In the genomic region with DNA sequence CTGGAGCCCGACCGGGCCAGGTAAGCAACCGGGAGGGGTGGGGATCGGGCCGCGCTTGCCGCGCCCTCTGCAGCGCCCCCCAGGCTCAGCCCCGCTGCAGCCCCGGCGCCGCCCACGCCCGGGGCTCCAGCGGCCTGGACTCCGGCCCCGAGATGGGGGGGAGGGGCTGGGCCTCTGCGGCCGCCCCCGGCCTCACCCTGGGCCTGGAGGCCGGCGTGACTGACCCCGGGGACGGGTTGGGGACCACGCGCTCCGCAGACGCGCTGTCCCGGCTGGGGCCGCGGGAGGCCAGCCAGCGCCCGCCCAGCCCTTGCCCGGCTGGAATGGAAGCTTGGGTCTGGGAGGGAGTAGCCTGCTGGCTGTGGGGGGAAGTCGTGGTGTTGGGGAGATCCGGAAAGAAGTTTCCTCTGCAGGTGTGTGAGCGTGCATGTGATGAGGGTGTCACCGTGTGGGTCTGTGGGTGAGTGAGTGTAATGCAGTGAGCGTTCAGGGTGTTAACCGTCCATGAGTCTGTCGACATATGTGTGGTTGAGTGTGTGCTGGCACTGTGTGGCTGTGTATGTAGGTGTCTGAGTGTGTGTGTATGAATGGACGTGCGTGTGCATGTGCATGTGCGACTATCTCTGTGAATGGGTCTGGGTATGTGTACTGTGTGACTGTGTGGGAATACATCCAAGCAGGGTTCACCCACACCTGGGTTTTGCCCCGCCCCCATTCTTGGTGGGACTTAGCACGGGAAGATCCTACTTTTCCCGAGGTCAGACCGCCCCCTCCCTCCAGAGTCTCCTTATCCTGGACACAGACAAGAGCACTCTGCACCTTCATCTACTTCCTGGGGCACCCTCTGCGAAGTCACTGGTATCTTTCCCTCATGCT, we compare ENCODE assay signal across 8 mouse cellular contexts. TPM values are rescaled to one million over a fixed set of nuclear protein-coding genes. Genes with fewer than 3 reads are reported as not detected.
DNase-seq lines count a peak whose midpoint lies in the region; ATAC-seq and TF ChIP-seq lines count a peak whose summit lies in the region.

No protein-coding gene starts in this region.

- peak overlapping the region; percentile 71 for H3K9ac ChIP-seq in ES-E14 (ENCODE audit: insufficient read depth, low read depth, low read length, poor library complexity, severe bottlenecking)
- H3K9ac ChIP-seq in midbrain, embryonic 16.5 days (ENCODE audit: low read depth, low read length) = peak overlapping the region; percentile 97

- H3K27ac ChIP-seq in layer of hippocampus, adult 2 months = peak overlapping the region; percentile 96
- no peak overlapping the region for H3K27ac ChIP-seq in ES-E14 (ENCODE audit: insufficient read depth, low read depth, low read length, poor library complexity, severe bottlenecking)
- peak overlapping the region; percentile 73 for H3K27ac ChIP-seq in heart, embryonic 10.5 days
- peak overlapping the region; percentile 83 for H3K27ac ChIP-seq in midbrain, embryonic 16.5 days (ENCODE audit: low read length)

- H3K9me3 ChIP-seq in ES-E14 (ENCODE audit: control insufficient read depth, insufficient read depth, low read depth, low read length) = no peaks in the 10 kb centered on the region
- H3K9me3 ChIP-seq in heart, embryonic 10.5 days = no peaks in the 10 kb centered on the region
- 0 out of 2 replicates have a peak, but pooled peaks cover 2% of the 10 kb centered on the region for H3K9me3 ChIP-seq in midbrain, embryonic 16.5 days (replicated peaks; ENCODE audit: control insufficient read depth, low read length, poor library complexity, severe bottlenecking)

- in situ Hi-C loops in ES-E14 (cut with MboI; ENCODE audit: low sequenced_read_pairs in 2 of 2, unreplicated experiment in 2 of 2) = no loop called here

- H3K4me3 ChIP-seq in layer of hippocampus, adult 2 months = peak overlapping the region; percentile 81
- peak overlapping the region; percentile 81 to 88 for H3K4me3 ChIP-seq in ES-E14 (ENCODE audit: insufficient read depth in 1 of 2, low read depth in 1 of 2, low read length in 2 of 2, poor library complexity in 1 of 2, severe bottlenecking in 1 of 2)
- H3K4me3 ChIP-seq in heart, embryonic 10.5 days = peak overlapping the region; percentile 88
- H3K4me3 ChIP-seq in midbrain, embryonic 16.5 days (ENCODE audit: low read depth, low read length) = peak overlapping the region; percentile 95

- H3K4me2 ChIP-seq in midbrain, embryonic 16.5 days (ENCODE audit: low read length) = peak overlapping the region; percentile 95

- TF ChIP-seq CTCF in layer of hippocampus, adult 2 months (conservative IDR thresholded peaks at IDR 0.05) = no peak; the same call in 1 of the 2 replicates

- peaks cover 70% of the 10 kb centered on the region for H3K27me3 ChIP-seq in heart, embryonic 10.5 days (ENCODE audit: insufficient read depth, poor library complexity, severe bottlenecking)
- H3K27me3 ChIP-seq in midbrain, embryonic 16.5 days (ENCODE audit: control insufficient read depth, insufficient read depth, low read depth, low read length) = no peaks in the 10 kb centered on the region

- no peak for DNase-seq in layer of hippocampus, adult 2 months (ENCODE audit: low spot score in 2 of 2)
- DNase-seq in layer of hippocampus, postnatal 14 days (ENCODE audit: low spot score in 2 of 2) = no peak
- DNase-seq in ES-E14 (ENCODE audit: low read depth, low spot score) = no peak
- peak; percentile 77 for DNase-seq in cerebellum, adult 9-10 months
- DNase-seq in heart, embryonic 10.5 days (ENCODE audit: low spot score) = no peak
- peak; percentile 36 for DNase-seq in kidney, postnatal 14 days
- no peak for DNase-seq in gastrocnemius, postnatal 25 days

- peaks cover 2 to 22% of the 10 kb centered on the region in 2 experiments; a peak in 3 of 4 replicates for H3K4me1 ChIP-seq in ES-E14 (ENCODE audit: control insufficient read depth in 2 of 2, insufficient read depth in 2 of 2, low read length in 2 of 2, poor library complexity in 1 of 2)
- H3K4me1 ChIP-seq in heart, embryonic 10.5 days = peaks cover 19% of the 10 kb centered on the region
- peaks cover 47% of the 10 kb centered on the region for H3K4me1 ChIP-seq in midbrain, embryonic 16.5 days (ENCODE audit: control insufficient read depth, insufficient read depth, low read length)

- WGBS in heart, embryonic 10.5 days = 3% methylated on average over 49 of the region's 51 CpGs
- 3% methylated on average over 41 of the region's 51 CpGs for WGBS in midbrain, embryonic 16.5 days

- no peaks in the 10 kb centered on the region for H3K36me3 ChIP-seq in ES-E14 (ENCODE audit: control insufficient read depth, insufficient read depth, low read length, poor library complexity, severe bottlenecking)
- H3K36me3 ChIP-seq in heart, embryonic 10.5 days = no peaks in the 10 kb centered on the region
- no peaks in the 10 kb centered on the region for H3K36me3 ChIP-seq in midbrain, embryonic 16.5 days (ENCODE audit: control insufficient read depth, insufficient read depth, low read length)

- peak; percentile 59 for ATAC-seq in midbrain, embryonic 16.5 days

TF ChIP-seq in ES-E14, 5 proteins besides CTCF, POLR2A, EP300 and RAD21:
- TF ChIP-seq CHD2 (IDR thresholded peaks at IDR 0.05; ENCODE audit: low read depth, low read length) = no peak

RNA-seq across cellular contexts. Expression of gene Dlgap3, which starts 0.6 kb away (rescaled TPM):
- 100 to 1,000 TPM; 283 to 292 TPM for total RNA-seq in layer of hippocampus, adult 2 months (2021)
- 100 to 1,000 TPM; 283 TPM for total RNA-seq in layer of hippocampus, postnatal 14 days (2021)
- total RNA-seq in ES-E14 (2012; rRNA removed) = 8.8 and 14.1 TPM in 2 replicates
- 0.31 and 0.77 TPM in 2 replicates for polyA plus RNA-seq in heart, embryonic 10.5 days (2016; fragmentation: Nextera tagmentation; extraction: Ambion mirVana)
- polyA plus RNA-seq in midbrain, embryonic 16.5 days (2015; fragmentation: Nextera tagmentation; extraction: Ambion mirVana) = 17.6 and 19.5 TPM in 2 replicates
- under 1 TPM in 1 of 2 experiments, not detected in 1; 0.08 TPM for total RNA-seq in gastrocnemius, postnatal 25 days (2021)

RNA-seq across cellular contexts. Expression of gene Tmem35b, which starts 46.1 kb away (rescaled TPM):
- 1 to 10 TPM; 5.5 to 5.8 TPM for total RNA-seq in layer of hippocampus, adult 2 months (2021)
- 1 to 10 TPM; 3.1 to 3.6 TPM for total RNA-seq in layer of hippocampus, postnatal 14 days (2021)
- total RNA-seq in ES-E14 (2012; rRNA removed) = 3.7 and 4.8 TPM in 2 replicates
- polyA plus RNA-seq in heart, embryonic 10.5 days (2016; fragmentation: Nextera tagmentation; extraction: Ambion mirVana) = 16.4 and 16.5 TPM in 2 replicates
- 17.9 and 18.1 TPM in 2 replicates for polyA plus RNA-seq in midbrain, embryonic 16.5 days (2015; fragmentation: Nextera tagmentation; extraction: Ambion mirVana)
- total RNA-seq in gastrocnemius, postnatal 25 days (2021) = 1 to 10 TPM in 1 of 2 experiments, under 1 TPM in 1; 0.74 to 1.3 TPM

Comparison
In these comparisons a context has a peak if more than half of its experiments do, and no peak if none do; other contexts are left out.
1. DNase-seq: peak in cerebellum, adult 9-10 months (single experiment) and kidney, postnatal 14 days (single experiment); none in layer of hippocampus, adult 2 months (0 of 2), layer of hippocampus, postnatal 14 days (0 of 2), ES-E14 (single experiment), heart, embryonic 10.5 days (single experiment) and gastrocnemius, postnatal 25 days (single experiment).
2. RNA of gene Dlgap3, which starts 0.6 kb away (total RNA-seq): 283 to 292 TPM in layer of hippocampus, adult 2 months and 283 TPM in layer of hippocampus, postnatal 14 days; 8.8 to 14.1 TPM in ES-E14 and 0.08 TPM in gastrocnemius, postnatal 25 days; every median in the first group is over 10 times any median in the second.
3. Peak in every context shown above with its lines, with median percentiles within 50 percentile points of each other: H3K4me3 ChIP-seq.